Mouse (Mus musculus): ENCODE measurements around the gene Atg3.

GRCm38 (mm10) chr16:45142565-45142964 lies 16.0 kb upstream of the Atg3 start:
- TF ChIP-seq GATA1 (IDR thresholded peaks at IDR 0.05; ENCODE audit: borderline replicate concordance, low read length), result no peak
- TF ChIP-seq CTCF (IDR thresholded peaks at IDR 0.05; ENCODE audit: low read depth, low read length), result no peak
